Mouse (Mus musculus) limb, embryonic 15.5 days (tissue): ENCODE results near the gene Rcn3. TPM values are rescaled to one million over a fixed set of nuclear protein-coding genes. Genes with fewer than 3 reads are reported as not detected.

ENCODE experiments used
- ATAC-seq: fragments of 200-750 bp; cut with Nextera tagmentation; 2 replicates; pipeline ENCODE4 v1.8.0; 2017; ENCODE audit warnings: low read depth, moderate TSS enrichment; ENCODE audit not compliant: insufficient number of reproducible peaks, low FRiP score, low TSS enrichment
- H3K27ac ChIP-seq: fragments of 300-500 bp; sonication (generic); 2 replicates; pipeline ENCODE4 v1.5.1; 2015; ENCODE audit warnings: moderate library complexity, mild to moderate bottlenecking, inconsistent platforms
- H3K27me3 ChIP-seq: fragments of 300-500 bp; sonication (generic); 2 replicates; pipeline ENCODE4 v1.6.1; 2015; ENCODE audit warnings: inconsistent platforms
- H3K36me3 ChIP-seq: fragments of 300-500 bp; sonication (generic); 2 replicates; pipeline ENCODE4 v1.6.1; 2015; ENCODE audit warnings: inconsistent platforms
- H3K4me1 ChIP-seq: fragments of 300-500 bp; sonication (generic); 2 replicates; pipeline ENCODE4 v1.6.1; 2015; ENCODE audit warnings: inconsistent platforms
- H3K4me2 ChIP-seq: fragments of 300-500 bp; sonication (generic); 2 replicates; pipeline ENCODE4 v1.6.1; 2015; ENCODE audit warnings: mild to moderate bottlenecking, inconsistent platforms
- H3K4me3 ChIP-seq: fragments of 300-500 bp; sonication (generic); 2 replicates; pipeline ENCODE4 v1.5.1; 2015; ENCODE audit warnings: mild to moderate bottlenecking, inconsistent platforms
- H3K9ac ChIP-seq: fragments of 300-500 bp; sonication (generic); 2 replicates; pipeline ENCODE4 v1.6.1; 2015; ENCODE audit warnings: inconsistent platforms
- H3K9me3 ChIP-seq: fragments of 300-500 bp; sonication (generic); 2 replicates; pipeline ENCODE4 v1.6.1; 2016; ENCODE audit warnings: inconsistent platforms
- WGBS: fragments of 180-500 bp; shearing (Covaris S2); methylation state at CpG from one replicate; pipeline ENCODE4 v1.1.7; 2015; 5-methylcytosine and 5-hydroxymethylcytosine counted together
- polyA plus RNA-seq: library from polyadenylated mRNA; unstranded; fragments of >200 nt; fragmentation: Nextera tagmentation; extraction: Ambion mirVana; gene quantifications from 2 replicates; pipeline ENCODE4 v1.2.1, GENCODE M21; 2015

The Rcn3 gene
- polyA plus RNA-seq, 1 experiment from 2014 or later = 653 TPM

GRCm38 (mm10) chr7:45092828-45093515 lies 951 bp upstream of the Rcn3 start:
- Histone ChIP-seq H3K9ac (no peak overlapping the region), H3K27ac (peak overlapping the region; percentile 93)

GRCm38 (mm10) chr7:45091001-45091990 lies 725 bp downstream of the Rcn3 start:
- peak overlapping the region; percentile 61 for H3K4me3 ChIP-seq
- no peaks in the 10 kb centered on the region for H3K27me3 ChIP-seq
- H3K4me2 ChIP-seq = peak overlapping the region; percentile 61
- peaks cover 34% of the 10 kb centered on the region for H3K4me1 ChIP-seq
- H3K9ac ChIP-seq = peak overlapping the region; percentile 74
- 8% methylated on average over 35 of the region's 35 CpGs for whole genome bisulfite sequencing
- H3K9me3 ChIP-seq = no peaks in the 10 kb centered on the region
- 0 out of 2 replicates have a peak, but pooled peaks have one; percentile 49 for ATAC-seq
- peak overlapping the region; percentile 93 for H3K27ac ChIP-seq
- peaks cover 33% of the 10 kb centered on the region for H3K36me3 ChIP-seq

More at GRCm38 (mm10) chr7:45092828-45093515, 951 bp upstream of the Rcn3 start:
- Histone ChIP-seq H3K9me3 (no peaks in the 10 kb centered on the region), H3K27me3 (no peaks in the 10 kb centered on the region), H3K4me3 (no peak overlapping the region), H3K36me3 (peaks cover 19% of the 10 kb centered on the region), H3K4me1 (peaks cover 34% of the 10 kb centered on the region), H3K4me2 (peak overlapping the region; percentile 8; the same call in 1 of the 2 replicates)
- 28% methylated on average over 12 of the region's 12 CpGs for WGBS
- ATAC-seq = no peak

- peak overlapping the region; percentile 61 for H3K4me2 ChIP-seq
- H3K36me3 ChIP-seq = peaks cover 37% of the 10 kb centered on the region
- H3K4me3 ChIP-seq = peak overlapping the region; percentile 61
- ATAC-seq = no peak
- peak overlapping the region; percentile 93 for H3K27ac ChIP-seq
- 0 out of 2 replicates have a peak overlapping the region, but pooled peaks have one; percentile 74 for H3K9ac ChIP-seq
- no peaks in the 10 kb centered on the region for H3K9me3 ChIP-seq
- H3K4me1 ChIP-seq = peaks cover 34% of the 10 kb centered on the region
- 69% methylated on average over 13 of the region's 13 CpGs for WGBS
- no peaks in the 10 kb centered on the region for H3K27me3 ChIP-seq
These were observed 1.6 kb downstream of the Rcn3 start for GRCm38 (mm10) chr7:45090251-45090977.

GRCm38 (mm10) chr7:45088597-45088996 lies 3.4 kb downstream of the Rcn3 start:
- H3K27ac ChIP-seq = no peak overlapping the region
- ATAC-seq = no peak
- no peak overlapping the region for H3K4me2 ChIP-seq
- no peak overlapping the region for H3K4me3 ChIP-seq
- no peak overlapping the region for H3K9ac ChIP-seq
- 93% methylated on average over 17 of the region's 17 CpGs for WGBS
- no peaks in the 10 kb centered on the region for H3K27me3 ChIP-seq
- no peaks in the 10 kb centered on the region for H3K9me3 ChIP-seq
- peaks cover 54% of the 10 kb centered on the region for H3K36me3 ChIP-seq
- peaks cover 27% of the 10 kb centered on the region for H3K4me1 ChIP-seq

GRCm38 (mm10) chr7:45086084-45086483 lies 5.9 kb downstream of the Rcn3 start:
- H3K36me3 ChIP-seq = peaks cover 68% of the 10 kb centered on the region
- WGBS = 83% methylated on average over 4 of the region's 4 CpGs
- no peaks in the 10 kb centered on the region for H3K27me3 ChIP-seq

GRCm38 (mm10) chr7:45083300-45083890 lies 8.6 kb downstream of the Rcn3 start:
- H3K27ac ChIP-seq = peak overlapping the region; percentile 73

More at GRCm38 (mm10) chr7:45086084-45086483, 5.9 kb downstream of the Rcn3 start:
- no peaks in the 10 kb centered on the region for H3K9me3 ChIP-seq
- no peak overlapping the region for H3K27ac ChIP-seq
- no peak overlapping the region for H3K4me2 ChIP-seq
- H3K9ac ChIP-seq = no peak overlapping the region
- no peak overlapping the region for H3K4me3 ChIP-seq
- H3K4me1 ChIP-seq = peaks cover 30% of the 10 kb centered on the region
- ATAC-seq = no peak

GRCm38 (mm10) chr7:45082401-45083299 lies 9.4 kb downstream of the Rcn3 start:
- H3K27ac ChIP-seq = peak overlapping the region; percentile 73
- WGBS = 61% methylated on average over 25 of the region's 25 CpGs
- H3K4me1 ChIP-seq = peaks cover 23% of the 10 kb centered on the region
- H3K36me3 ChIP-seq = peaks cover 59% of the 10 kb centered on the region
- H3K4me2 ChIP-seq = 0 out of 2 replicates have a peak overlapping the region, but pooled peaks have one; percentile 1
- ATAC-seq = peak; percentile 32; the same call in 1 of the 2 replicates
- no peak overlapping the region for H3K9ac ChIP-seq
- no peaks in the 10 kb centered on the region for H3K27me3 ChIP-seq
- no peaks in the 10 kb centered on the region for H3K9me3 ChIP-seq
- H3K4me3 ChIP-seq = no peak overlapping the region

More at GRCm38 (mm10) chr7:45083300-45083890, 8.6 kb downstream of the Rcn3 start:
- WGBS = 76% methylated on average over 22 of the region's 22 CpGs
- H3K4me2 ChIP-seq = no peak overlapping the region
- H3K9ac ChIP-seq = no peak overlapping the region
- no peak for ATAC-seq
- peaks cover 63% of the 10 kb centered on the region for H3K36me3 ChIP-seq
- no peak overlapping the region for H3K4me3 ChIP-seq
- no peaks in the 10 kb centered on the region for H3K27me3 ChIP-seq
- no peaks in the 10 kb centered on the region for H3K9me3 ChIP-seq
- peaks cover 24% of the 10 kb centered on the region for H3K4me1 ChIP-seq

- no peaks in the 10 kb centered on the region for H3K27me3 ChIP-seq
- H3K36me3 ChIP-seq = peaks cover 59% of the 10 kb centered on the region
- H3K4me3 ChIP-seq = no peak overlapping the region
- H3K4me2 ChIP-seq = no peak overlapping the region
- no peaks in the 10 kb centered on the region for H3K9me3 ChIP-seq
- H3K27ac ChIP-seq = peak overlapping the region; percentile 51; the same call in 1 of the 2 replicates
- peaks cover 23% of the 10 kb centered on the region for H3K4me1 ChIP-seq
- 44% methylated on average over 5 of the region's 5 CpGs for WGBS
- no peak; the same call in 1 of the 2 replicates for ATAC-seq
- H3K9ac ChIP-seq = no peak overlapping the region
These were observed 11.0 kb downstream of the Rcn3 start for GRCm38 (mm10) chr7:45081016-45081415.

GRCm38 (mm10) chr7:45079856-45080255 lies 12.2 kb downstream of the Rcn3 start:
- H3K4me2 ChIP-seq = no peak overlapping the region
- no peaks in the 10 kb centered on the region for H3K9me3 ChIP-seq
- WGBS = 0% methylated on average over 10 of the region's 10 CpGs
- H3K27me3 ChIP-seq = no peaks in the 10 kb centered on the region
- H3K9ac ChIP-seq = no peak overlapping the region
- H3K4me3 ChIP-seq = no peak overlapping the region
- H3K4me1 ChIP-seq = peaks cover 23% of the 10 kb centered on the region
- H3K36me3 ChIP-seq = peaks cover 60% of the 10 kb centered on the region
- no peak for ATAC-seq
- H3K27ac ChIP-seq = no peak overlapping the region

GRCm38 (mm10) chr7:45078513-45078912 lies 13.5 kb downstream of the Rcn3 start:
- WGBS = 37% methylated on average over 9 of the region's 9 CpGs
- Histone ChIP-seq H3K4me1 (peaks cover 23% of the 10 kb centered on the region), H3K9ac (no peak overlapping the region), H3K4me2 (no peak overlapping the region), H3K36me3 (peaks cover 61% of the 10 kb centered on the region), H3K27ac (no peak overlapping the region), H3K4me3 (no peak overlapping the region), H3K27me3 (no peaks in the 10 kb centered on the region), H3K9me3 (no peaks in the 10 kb centered on the region)
- no peak for ATAC-seq
